Mouse (Mus musculus) natural killer cell, adult 2 months (primary cell): ENCODE measurements around the gene Tom1l1.

Experiments
- DNase-seq, 2 experiments: peaks; one replicate each; pipeline ENCODE4 v3.0.0; 2022; ENCODE audit warnings: low spot score in 2 of 2

Tom1l1 gene

DNA sequence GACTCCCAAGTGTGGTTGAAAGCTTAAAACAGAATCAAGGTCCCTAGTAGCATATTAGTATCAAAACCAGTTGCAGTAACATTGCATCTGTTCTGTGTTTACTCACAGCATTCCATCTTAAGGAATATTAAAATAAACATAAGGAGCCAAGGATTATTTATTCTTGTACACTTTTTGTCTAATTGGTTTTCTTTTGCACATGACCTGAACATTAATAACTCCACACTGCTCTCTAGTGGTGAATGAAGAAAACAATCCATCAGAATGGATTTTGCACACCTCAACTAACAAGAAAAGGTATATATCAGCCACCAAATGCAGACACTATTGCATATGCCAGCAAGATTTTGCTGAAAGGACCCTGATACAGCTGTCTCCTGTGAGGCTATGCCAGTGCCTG lies 71.7 kb downstream of the Tom1l1 start:
- DNase-seq = no peak

DNA sequence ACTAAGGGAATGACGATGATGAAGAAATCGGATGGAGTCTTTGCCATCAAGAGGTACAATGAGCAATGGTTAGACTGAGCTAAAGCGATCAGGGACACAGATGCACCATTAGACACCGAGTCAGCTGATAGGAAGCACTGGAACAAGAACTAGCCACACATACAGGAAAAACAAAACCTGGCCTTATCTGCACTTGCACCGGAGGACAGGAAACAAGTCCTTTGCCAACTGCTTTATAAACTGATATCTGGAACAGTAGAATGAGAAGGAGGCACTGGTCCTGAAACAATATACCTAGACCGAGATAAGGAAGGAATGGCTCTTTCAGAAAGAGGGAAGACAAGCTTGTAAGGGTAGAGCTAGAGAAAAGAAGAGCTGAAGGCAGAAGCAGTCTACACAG lies 73.4 kb downstream of the Tom1l1 start:
- no peak for DNase-seq

- no peak for DNase-seq
These were observed 76.0 kb downstream of the Tom1l1 start for GRCm38 (mm10) chr11:90612118-90612517.

DNA sequence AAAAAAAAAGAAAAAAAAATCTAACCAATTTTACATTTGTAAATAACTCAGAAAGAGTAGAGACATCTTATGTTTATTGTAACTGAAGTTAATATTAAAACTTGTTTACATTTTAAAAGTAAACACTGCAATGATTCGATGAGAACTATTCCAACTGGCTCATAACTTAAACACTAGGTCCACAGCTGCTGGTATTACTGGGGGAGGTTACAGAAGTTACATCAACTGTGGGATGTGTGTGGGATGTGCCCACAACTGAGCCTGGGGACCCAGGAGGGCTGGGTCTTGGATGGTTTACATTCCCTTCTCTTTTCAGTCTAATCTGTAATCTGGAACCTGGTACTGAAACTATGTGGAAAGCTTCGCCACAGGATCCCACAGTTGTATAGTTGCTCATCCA lies 85.1 kb downstream of the Tom1l1 start:
- DNase-seq = no peak

DNA sequence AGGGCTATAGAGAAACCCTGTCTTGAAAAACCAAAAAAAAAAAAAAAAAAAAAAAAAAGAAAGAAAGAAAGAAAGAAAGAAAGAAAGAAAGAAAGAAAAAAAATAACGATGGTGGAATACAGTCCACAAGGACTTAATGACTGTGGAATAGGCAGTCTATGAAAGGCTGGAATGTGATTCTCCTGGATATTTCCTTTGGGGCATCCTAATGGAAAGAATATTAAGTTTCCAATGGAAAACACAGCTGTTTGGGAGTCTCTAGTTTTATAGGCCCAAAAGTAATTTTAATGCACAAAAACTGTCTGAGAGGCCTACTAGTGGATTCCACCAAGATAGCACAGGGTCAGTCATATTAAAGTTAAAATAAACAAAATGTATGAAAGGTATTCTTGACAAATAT lies 92.3 kb downstream of the Tom1l1 start:
- no peak for DNase-seq
